Mouse (Mus musculus) limb, embryonic 14.5 days (tissue): ENCODE results near the gene Adk. TPM values are rescaled to one million over a fixed set of nuclear protein-coding genes. Genes with fewer than 3 reads are reported as not detected.

ENCODE experiments used
- ATAC-seq: fragments of 200-750 bp; cut with Nextera tagmentation; 2 replicates; pipeline ENCODE4 v1.8.0; 2017; ENCODE audit warnings: low read depth, moderate number of reproducible peaks, moderate TSS enrichment; ENCODE audit not compliant: low FRiP score
- DNase-seq: peaks from one replicate; pipeline ENCODE4 v3.0.0-alpha.2; 2015; ENCODE audit warnings: low spot score
- H3K27ac ChIP-seq: fragments of 300-500 bp; sonication (generic); replicated peaks from 2 replicates; pipeline ENCODE4 v1.5.1; 2014; ENCODE audit warnings: low read depth, mild to moderate bottlenecking, low read length, moderate library complexity, mixed read lengths
- H3K27me3 ChIP-seq: fragments of 300-500 bp; sonication (generic); 2 replicates; pipeline ENCODE4 v1.6.1; 2014; ENCODE audit warnings: low read length, mixed read lengths; ENCODE audit not compliant: control insufficient read depth, insufficient read depth
- H3K36me3 ChIP-seq: fragments of 300-500 bp; sonication (generic); 2 replicates; pipeline ENCODE4 v1.6.1; 2014; ENCODE audit warnings: mild to moderate bottlenecking, low read length, moderate library complexity, mixed read lengths; ENCODE audit not compliant: control insufficient read depth, insufficient read depth
- H3K4me1 ChIP-seq: fragments of 300-500 bp; sonication (generic); 2 replicates; pipeline ENCODE4 v1.6.1; 2014; ENCODE audit warnings: antibody characterized with exemption, low read length, mixed read lengths; ENCODE audit not compliant: control insufficient read depth, insufficient read depth
- H3K4me2 ChIP-seq: fragments of 300-500 bp; sonication (generic); replicated peaks from 2 replicates; pipeline ENCODE4 v1.6.1; 2014; ENCODE audit warnings: low read depth, mild to moderate bottlenecking, low read length, moderate library complexity; ENCODE audit not compliant: severe bottlenecking
- H3K4me3 ChIP-seq: fragments of 300-500 bp; sonication (generic); replicated peaks from 2 replicates; pipeline ENCODE4 v1.5.1; 2014; ENCODE audit warnings: low read length
- H3K9ac ChIP-seq: fragments of 300-500 bp; sonication (generic); 2 replicates; pipeline ENCODE4 v1.6.1; 2014; ENCODE audit warnings: mild to moderate bottlenecking, low read depth, low read length, moderate library complexity; ENCODE audit not compliant: severe bottlenecking
- H3K9me3 ChIP-seq: fragments of 300-500 bp; sonication (generic); 2 replicates; pipeline ENCODE4 v1.6.1; 2016; ENCODE audit warnings: low read length; ENCODE audit not compliant: control insufficient read depth
- POLR2A ChIP-seq: fragments of 200-500 bp; IDR thresholded peaks from 2 replicates; pipeline ENCODE4 v1.8.0; 2012; ENCODE audit warnings: inconsistent platforms, mild to moderate bottlenecking, moderate library complexity, borderline replicate concordance; ENCODE audit not compliant: insufficient read depth, insufficient read length; ENCODE audit errors: extremely low read depth
- WGBS: fragments of 180-500 bp; shearing (Covaris S2); extraction: QIAGEN DNeasy Blood & Tissue Kit; methylation state at CpG from one replicate; pipeline ENCODE4 v1.1.7; 2014; 5-methylcytosine and 5-hydroxymethylcytosine counted together
- polyA plus RNA-seq, 2 experiments: library from polyadenylated mRNA; depleted of rRNA in 1 of 2; stranded (reverse) in 1 of 2; unstranded in 1 of 2; fragments of >200 nt; fragmentation: Nextera tagmentation in 1 of 2; extraction: Ambion mirVana in 1 of 2; gene quantifications; 2 replicates each; pipeline versions ENCODE4 v1.2.1 to v1.2.3; 2012 to 2014

Adk gene
- polyA plus RNA-seq, 2 experiments: 55.6 to 140 TPM

GRCm38 (mm10) chr14:21369127-21369526 is 316.8 kb downstream of the Adk start:
- ATAC-seq (peak; percentile 92), DNase-seq (peak; percentile 94)
- no peak overlapping the region for H3K4me2 ChIP-seq
- no peak overlapping the region for H3K9ac ChIP-seq
- peaks cover 31% of the 10 kb centered on the region for H3K4me1 ChIP-seq
- no peak overlapping the region for H3K4me3 ChIP-seq
- no peaks in the 10 kb centered on the region for H3K27me3 ChIP-seq
- no peak for TF ChIP-seq POLR2A
- no peak overlapping the region for H3K27ac ChIP-seq
- H3K9me3 ChIP-seq: no peaks in the 10 kb centered on the region
- no peaks in the 10 kb centered on the region for H3K36me3 ChIP-seq
- WGBS: 7% methylated on average over 5 of the region's 5 CpGs

GRCm38 (mm10) chr14:21371946-21372345 is 319.6 kb downstream of the Adk start:
- Histone ChIP-seq H3K36me3 (no peaks in the 10 kb centered on the region), H3K4me2 (no peak overlapping the region), H3K4me3 (no peak overlapping the region), H3K27ac (no peak overlapping the region), H3K27me3 (no peaks in the 10 kb centered on the region), H3K4me1 (peaks cover 31% of the 10 kb centered on the region), H3K9me3 (no peaks in the 10 kb centered on the region), H3K9ac (no peak overlapping the region)
- ATAC-seq: no peak
- no peak for DNase-seq
- WGBS: 28% methylated on average over 2 of the region's 2 CpGs
- no peak for TF ChIP-seq POLR2A

- ATAC-seq (no peak), DNase-seq (no peak)
- WGBS: 65% methylated on average over 5 of the region's 5 CpGs
- Histone ChIP-seq H3K4me3 (no peak overlapping the region), H3K27me3 (no peaks in the 10 kb centered on the region), H3K4me1 (peaks cover 30% of the 10 kb centered on the region), H3K4me2 (no peak overlapping the region), H3K9ac (no peak overlapping the region), H3K36me3 (no peaks in the 10 kb centered on the region), H3K27ac (no peak overlapping the region), H3K9me3 (no peaks in the 10 kb centered on the region)
- no peak for TF ChIP-seq POLR2A
Measured at GRCm38 (mm10) chr14:21372689-21373088, 320.3 kb downstream of the Adk start.

GRCm38 (mm10) chr14:21383701-21384428 is 331.5 kb downstream of the Adk start:
- DNase-seq: no peak
- no peak for TF ChIP-seq POLR2A
- Histone ChIP-seq H3K27ac (no peak overlapping the region), H3K36me3 (peaks cover 7% of the 10 kb centered on the region; the same call in 1 of the 2 replicates), H3K9me3 (0 out of 2 replicates have a peak, but pooled peaks cover 6% of the 10 kb centered on the region), H3K9ac (no peak overlapping the region), H3K4me1 (no peaks in the 10 kb centered on the region), H3K4me3 (no peak overlapping the region), H3K27me3 (no peaks in the 10 kb centered on the region), H3K4me2 (no peak overlapping the region)
- 90% methylated on average over 5 of the region's 5 CpGs for WGBS
- no peak for ATAC-seq

GRCm38 (mm10) chr14:21399506-21399905 is 347.1 kb downstream of the Adk start:
- no peaks in the 10 kb centered on the region for H3K27me3 ChIP-seq
- no peaks in the 10 kb centered on the region for H3K9me3 ChIP-seq
- DNase-seq (no peak), ATAC-seq (no peak)
- H3K27ac ChIP-seq: no peak overlapping the region
- H3K4me1 ChIP-seq: peaks cover 15% of the 10 kb centered on the region
- no peak overlapping the region for H3K4me3 ChIP-seq
- no peak for TF ChIP-seq POLR2A
- no peak overlapping the region for H3K4me2 ChIP-seq
- WGBS: 90% methylated on average over 7 of the region's 7 CpGs
- no peaks in the 10 kb centered on the region for H3K36me3 ChIP-seq
- H3K9ac ChIP-seq: no peak overlapping the region
